Mouse (Mus musculus): ENCODE results near the gene Rras.
A peak's percentile ranks its signal among the peaks of the same experiment; 100 is the strongest.

Gene Rras

GRCm38 (mm10) chr7:45025601-45026220 lies 8.0 kb downstream of the Rras start:
- no peak for DNase-seq (ENCODE audit: low read depth in 2 of 2, low spot score in 2 of 2)

- no peak for DNase-seq (ENCODE audit: low read depth in 2 of 2, low spot score in 2 of 2)
These were observed 8.5 kb downstream of the Rras start for GRCm38 (mm10) chr7:45026256-45026655.

GRCm38 (mm10) chr7:45027761-45028160 lies 10.0 kb downstream of the Rras start:
- DNase-seq (ENCODE audit: low read depth in 2 of 2, low spot score in 2 of 2): no peak

GRCm38 (mm10) chr7:45028351-45028750 lies 10.6 kb downstream of the Rras start:
- DNase-seq (ENCODE audit: low read depth in 2 of 2, low spot score in 2 of 2): no peak

GRCm38 (mm10) chr7:45029995-45030394 lies 12.2 kb downstream of the Rras start:
- no peak for DNase-seq (ENCODE audit: low read depth in 2 of 2, low spot score in 2 of 2)

- DNase-seq (ENCODE audit: low read depth in 2 of 2, low spot score in 2 of 2): no peak
These were observed 13.1 kb downstream of the Rras start for GRCm38 (mm10) chr7:45030857-45031256.

- DNase-seq (ENCODE audit: low read depth in 2 of 2, low spot score in 2 of 2): no peak
These were observed 16.1 kb downstream of the Rras start for GRCm38 (mm10) chr7:45033722-45034359.

- no peak for DNase-seq (ENCODE audit: low read depth in 2 of 2, low spot score in 2 of 2)
These were observed 17.9 kb downstream of the Rras start for GRCm38 (mm10) chr7:45035631-45036030.

- DNase-seq (ENCODE audit: low read depth in 2 of 2, low spot score in 2 of 2): no peak
These were observed 18.9 kb downstream of the Rras start for GRCm38 (mm10) chr7:45036702-45037101.

- peak; percentile 68 to 75 for DNase-seq (ENCODE audit: low read depth in 2 of 2, low spot score in 2 of 2)
These were observed 20.1 kb downstream of the Rras start for GRCm38 (mm10) chr7:45037720-45038361.

- no peak for DNase-seq (ENCODE audit: low read depth in 2 of 2, low spot score in 2 of 2)
These were observed 20.6 kb downstream of the Rras start for GRCm38 (mm10) chr7:45038411-45038810.

- DNase-seq (ENCODE audit: low read depth in 2 of 2, low spot score in 2 of 2): no peak
These were observed 23.1 kb downstream of the Rras start for GRCm38 (mm10) chr7:45040851-45041250.

- DNase-seq (ENCODE audit: low read depth in 2 of 2, low spot score in 2 of 2): no peak
These were observed 25.5 kb downstream of the Rras start for GRCm38 (mm10) chr7:45043307-45043706.

GRCm38 (mm10) chr7:45045741-45046140 lies 28.0 kb downstream of the Rras start:
- DNase-seq (ENCODE audit: low read depth in 2 of 2, low spot score in 2 of 2): no peak

GRCm38 (mm10) chr7:45046853-45047350 lies 29.1 kb downstream of the Rras start:
- DNase-seq (ENCODE audit: low read depth in 2 of 2, low spot score in 2 of 2): no peak

GRCm38 (mm10) chr7:45047491-45047890 lies 29.7 kb downstream of the Rras start:
- no peak for DNase-seq (ENCODE audit: low read depth in 2 of 2, low spot score in 2 of 2)

- no peak for DNase-seq (ENCODE audit: low read depth in 2 of 2, low spot score in 2 of 2)
These were observed 30.5 kb downstream of the Rras start for GRCm38 (mm10) chr7:45048001-45048890.

GRCm38 (mm10) chr7:45048923-45049657 lies 31.3 kb downstream of the Rras start:
- no peak for DNase-seq (ENCODE audit: low read depth in 2 of 2, low spot score in 2 of 2)

GRCm38 (mm10) chr7:45050945-45051600 lies 33.3 kb downstream of the Rras start:
- DNase-seq (ENCODE audit: low read depth in 2 of 2, low spot score in 2 of 2): no peak

GRCm38 (mm10) chr7:45051601-45051974 lies 33.8 kb downstream of the Rras start:
- DNase-seq (ENCODE audit: low read depth in 2 of 2, low spot score in 2 of 2): no peak

Data from CD8-positive naive resting alpha-beta T cell, adult 2 months (primary cell).